Mouse (Mus musculus) olfactory bulb, adult 2 months (tissue): ENCODE results near the gene Krt9.

Experiments
- CTCF ChIP-seq: fragments of 200-500 bp; IDR thresholded peaks from 2 replicates; pipeline ENCODE4 v1.5.1; 2012; ENCODE audit warnings: low read depth, mild to moderate bottlenecking, low read length, moderate library complexity; ENCODE audit not compliant: insufficient read depth
- POLR2A ChIP-seq: fragments of 200-500 bp; IDR thresholded peaks from 2 replicates; pipeline ENCODE4 v1.6.1; 2012; ENCODE audit warnings: mild to moderate bottlenecking, low read depth, low read length, moderate library complexity; ENCODE audit not compliant: insufficient read depth

DNA sequence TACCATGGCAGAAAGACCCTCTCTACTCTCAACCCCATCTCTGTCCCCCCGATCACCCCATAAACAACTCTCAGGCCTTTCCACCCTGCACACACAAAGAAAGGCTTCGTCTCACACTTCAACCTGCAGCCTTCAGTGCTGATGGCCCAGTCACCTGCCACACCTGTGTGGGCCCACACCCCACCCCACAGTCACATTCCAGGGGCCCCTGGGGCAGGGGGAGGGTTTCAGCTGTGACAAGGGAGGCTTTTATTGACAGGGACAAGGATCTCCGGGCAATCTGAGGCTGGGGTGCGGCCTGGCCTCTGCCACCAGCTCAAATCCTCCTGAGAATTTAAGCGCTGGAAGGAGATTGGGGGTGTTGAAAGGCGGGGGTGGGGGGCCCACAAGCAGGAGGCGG, 54.2 kb downstream of the Krt9 start:
- TF ChIP-seq CTCF (no peak), POLR2A (no peak)
